Mouse (Mus musculus) monocyte, adult 5-6 weeks (primary cell): ENCODE data around the gene Asah2. TPM values are rescaled to one million over a fixed set of nuclear protein-coding genes. Genes with fewer than 3 reads are reported as not detected.
A peak's percentile ranks its signal among the peaks of the same experiment; 100 is the strongest.
"Not testable (repeated sequence)": the region's sequence is repeated elsewhere in the genome, so short reads cannot be mapped to it uniquely, and the experiment has no call there.

Experiments
- ATAC-seq: fragments of 153-309, 156-312 bp; replicated peaks from 2 replicates; pipeline ENCODE4 v1.8.0; 2017; ENCODE audit warnings: mild to moderate bottlenecking; ENCODE audit not compliant: low TSS enrichment, insufficient number of reproducible peaks, severe bottlenecking, poor library complexity, low FRiP score
- total RNA-seq: library from RNA; stranded (forward); fragments of 200-1000, 200-491, 200-594 nt; gene quantifications from 3 replicates; pipeline ENCODE4 v1.2.3, GENCODE M21; 2017

The Asah2 gene
- total RNA-seq, 1 experiment from 2014 or later = 1.4 TPM

DNA sequence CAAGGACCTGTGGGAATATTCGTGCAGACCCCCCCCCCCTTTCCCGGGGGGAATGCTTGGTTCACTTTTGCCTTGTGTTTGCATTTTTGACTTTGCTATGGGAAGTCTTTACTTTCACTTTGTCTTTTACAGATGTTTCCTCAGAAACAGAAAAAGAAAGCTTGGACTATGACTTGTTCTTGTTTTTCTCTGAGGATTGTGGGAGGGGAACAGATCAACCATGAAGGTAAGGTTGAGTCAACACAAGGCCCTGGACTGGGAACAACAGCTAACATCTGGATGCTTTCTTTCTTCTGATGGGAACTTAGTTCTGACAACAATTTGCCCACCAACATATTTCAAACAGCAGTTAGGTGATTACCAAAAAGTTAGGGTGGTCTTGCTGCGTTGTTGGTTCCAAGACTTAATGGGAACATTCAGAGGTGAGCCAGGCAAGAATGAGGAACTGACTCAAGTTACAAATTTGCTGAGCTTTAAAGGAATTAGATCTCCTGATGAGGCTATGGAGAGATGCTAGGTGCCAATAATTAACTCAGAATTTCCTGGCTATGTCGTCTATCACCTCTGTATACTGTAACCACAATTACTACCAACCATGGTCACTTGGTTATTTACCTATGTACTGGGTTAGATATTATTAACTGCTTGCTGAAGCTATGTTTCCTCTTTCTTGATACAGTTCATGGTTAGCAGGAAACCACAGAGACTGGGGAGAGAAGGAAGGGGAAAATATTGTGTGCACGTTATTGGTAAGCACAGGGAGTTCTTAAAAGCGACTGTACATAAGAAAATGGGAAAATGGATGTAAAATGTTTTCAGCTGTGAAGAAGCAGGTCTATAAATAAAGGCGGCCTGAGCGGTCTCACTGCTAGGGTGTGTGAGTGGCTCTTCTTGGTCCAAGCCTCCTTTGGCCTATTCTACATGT lies 4.1 kb upstream of the Asah2 start:
- no peak; the same call in 1 of the 2 replicates for ATAC-seq

GRCm38 (mm10) chr19:32106750-32107149 lies 1.3 kb downstream of the Asah2 start:
- no peak for ATAC-seq

DNA sequence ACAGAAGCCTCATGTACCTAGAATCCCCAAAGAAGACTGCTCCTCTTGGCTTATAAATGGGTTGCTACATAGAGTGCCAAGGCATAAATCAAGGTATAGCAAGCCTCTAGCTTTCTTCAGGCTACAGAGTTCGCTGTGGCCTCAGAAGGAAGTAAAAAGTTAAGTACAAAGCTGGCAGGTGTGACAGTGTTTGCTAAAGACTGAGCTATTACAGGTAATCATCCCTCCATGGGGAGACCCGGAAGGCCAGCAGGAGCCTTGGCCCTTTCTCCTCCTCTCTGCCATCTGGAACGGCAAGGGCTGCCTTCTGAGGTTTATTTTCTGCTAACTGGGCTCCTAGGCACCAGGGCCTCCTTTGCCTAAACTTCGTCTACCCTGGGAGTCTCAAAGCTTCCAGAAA lies 3.8 kb downstream of the Asah2 start:
- no peak for ATAC-seq

DNA sequence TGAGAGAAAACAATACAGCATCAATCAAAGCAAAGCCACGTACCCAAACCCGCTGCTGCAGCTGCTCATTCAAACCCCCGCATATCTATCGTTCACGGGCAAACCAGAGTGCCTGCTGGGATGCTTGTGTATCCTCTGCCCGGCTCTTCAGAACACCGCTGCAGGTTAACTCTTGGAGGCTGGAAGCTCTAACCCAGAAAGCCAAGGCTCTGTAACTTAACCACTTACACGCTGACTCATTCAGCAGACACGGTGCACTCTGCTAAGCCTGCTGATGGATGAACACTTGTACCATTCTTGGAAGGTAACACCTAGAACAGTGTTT lies 5.1 kb downstream of the Asah2 start:
- ATAC-seq = no peak

DNA sequence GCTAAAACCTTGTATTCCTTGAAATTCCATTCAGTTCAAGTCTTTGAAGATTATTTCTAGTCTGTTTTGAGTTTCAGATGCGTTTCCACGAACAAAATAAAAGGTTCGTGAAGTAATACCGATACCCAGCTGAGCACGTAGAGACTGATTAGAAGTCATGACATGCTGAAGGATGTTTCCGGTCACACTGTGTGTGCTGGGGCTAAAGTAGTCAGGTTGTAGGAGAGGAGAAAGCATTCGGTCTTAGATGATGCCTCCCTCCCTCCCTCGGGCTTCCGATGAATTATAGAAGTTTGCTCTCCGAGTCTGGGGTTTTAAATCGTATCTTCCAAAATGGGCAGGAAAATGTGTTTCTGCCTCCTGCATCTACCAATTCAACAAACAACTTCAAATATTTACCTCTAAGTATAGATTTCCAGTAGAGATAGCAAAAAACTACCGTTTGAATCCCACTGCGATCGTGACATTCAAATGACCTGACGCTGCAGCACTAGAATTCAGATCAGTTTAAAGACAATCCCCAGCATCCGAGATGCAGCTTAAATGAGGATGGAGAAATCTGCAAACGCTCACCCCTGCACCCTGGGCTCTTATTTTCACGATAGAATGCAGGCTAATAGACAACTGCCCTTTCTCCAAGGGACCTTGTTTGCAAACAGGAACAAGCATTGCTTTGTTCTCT lies 5.6 kb downstream of the Asah2 start:
- ATAC-seq = no peak

- ATAC-seq = no peak
Measured at GRCm38 (mm10) chr19:32098582-32098981, 9.4 kb downstream of the Asah2 start.

DNA sequence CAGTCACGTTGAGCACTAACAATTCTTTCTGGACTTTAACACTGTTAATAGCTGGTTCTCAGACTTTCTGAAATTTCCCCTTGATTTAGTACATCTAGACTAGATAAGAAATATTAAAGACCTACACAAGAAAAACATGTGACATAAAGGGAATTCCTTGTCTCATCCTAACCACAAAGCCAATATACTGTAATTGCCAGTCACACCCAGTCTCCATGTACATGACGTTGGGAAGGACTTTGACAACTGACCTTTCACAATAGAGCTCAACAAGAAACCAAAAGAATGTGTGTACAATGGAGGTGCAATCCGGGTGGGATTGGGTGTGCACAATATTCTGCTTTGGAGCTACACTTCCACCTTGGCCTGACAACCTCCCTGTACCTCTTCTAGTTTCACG lies 15.7 kb downstream of the Asah2 start:
- ATAC-seq = no peak

GRCm38 (mm10) chr19:32090804-32091203 lies 17.2 kb downstream of the Asah2 start:
- ATAC-seq = no peak

DNA sequence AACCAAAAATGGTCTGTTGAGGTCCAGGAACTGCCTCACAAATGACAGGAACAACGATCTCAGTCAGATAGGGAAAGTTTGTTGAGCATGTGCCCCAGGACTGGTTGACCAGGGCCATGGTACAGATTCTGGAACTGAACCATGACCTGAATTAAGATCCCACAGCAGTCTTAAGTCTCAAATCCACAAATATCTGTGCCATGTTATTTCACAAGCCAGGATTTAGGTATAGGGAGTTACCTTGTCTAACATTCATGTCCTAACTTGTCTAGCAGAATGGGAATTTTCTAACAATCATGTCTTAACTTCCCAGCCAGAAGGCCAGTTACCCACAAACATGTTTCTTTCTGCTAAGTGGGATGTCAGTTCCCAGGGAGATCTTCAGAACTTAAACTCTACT lies 19.4 kb downstream of the Asah2 start:
- ATAC-seq = no peak

- no peak for ATAC-seq
Measured at GRCm38 (mm10) chr19:32087736-32088470, 20.1 kb downstream of the Asah2 start.

- not testable (repeated sequence) for ATAC-seq
Measured at GRCm38 (mm10) chr19:32084813-32085212, 23.2 kb downstream of the Asah2 start.

DNA sequence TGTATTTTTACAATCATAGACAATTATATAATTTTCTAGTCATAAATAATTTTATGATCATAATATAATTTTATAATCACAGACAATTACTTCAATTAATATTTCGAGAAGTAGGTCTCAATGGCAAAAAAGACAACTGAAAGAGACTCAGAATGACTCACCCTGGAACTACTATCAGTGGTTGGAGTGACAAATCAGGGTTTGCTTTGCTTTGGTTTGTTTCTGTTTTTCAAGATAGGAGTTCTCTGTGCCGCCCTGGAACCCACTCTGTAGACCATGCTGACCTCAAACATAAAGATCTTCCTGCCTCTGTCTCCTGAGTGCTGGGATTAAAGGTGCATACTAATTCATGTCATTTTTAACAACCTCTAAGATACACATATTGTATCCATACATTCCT lies 37.7 kb downstream of the Asah2 start:
- ATAC-seq = no peak

DNA sequence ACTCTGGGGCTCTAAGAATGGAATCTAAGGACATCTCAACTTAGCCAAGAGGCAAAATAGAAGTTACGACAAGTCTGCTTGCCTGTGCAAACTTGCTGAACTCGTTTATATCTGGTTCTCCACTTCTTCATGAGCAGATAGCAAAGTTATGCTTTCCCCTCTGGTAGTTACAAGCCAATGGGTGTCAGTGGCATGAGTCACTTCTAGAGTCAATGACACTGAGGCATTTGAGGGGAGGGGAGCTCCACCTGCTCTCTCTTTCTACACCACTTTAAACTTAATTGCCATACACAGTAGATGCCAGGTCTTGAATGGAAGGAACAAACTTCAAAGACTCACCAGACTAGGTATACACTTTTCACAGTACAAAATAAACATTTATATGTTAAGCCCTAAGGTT lies 38.4 kb downstream of the Asah2 start:
- ATAC-seq = no peak

DNA sequence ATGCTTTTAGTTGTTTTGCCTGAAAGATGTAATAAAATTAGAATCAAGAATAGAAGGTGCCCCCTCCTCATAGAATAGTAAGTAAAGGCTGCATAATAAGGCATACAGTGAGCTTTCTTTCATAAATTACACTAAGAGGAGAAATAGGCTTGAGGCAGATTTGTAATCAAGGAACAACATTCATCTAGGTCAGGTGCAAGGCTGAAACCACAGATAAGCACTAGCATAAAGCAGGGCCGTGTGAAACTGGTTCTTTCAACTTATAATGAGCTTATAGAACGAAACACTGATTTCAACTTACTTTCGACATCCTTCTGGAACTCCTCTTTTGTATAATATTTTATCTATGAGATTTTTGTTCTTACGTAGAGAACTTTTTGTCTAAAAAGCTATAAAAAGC lies 40.3 kb downstream of the Asah2 start:
- ATAC-seq = no peak

DNA sequence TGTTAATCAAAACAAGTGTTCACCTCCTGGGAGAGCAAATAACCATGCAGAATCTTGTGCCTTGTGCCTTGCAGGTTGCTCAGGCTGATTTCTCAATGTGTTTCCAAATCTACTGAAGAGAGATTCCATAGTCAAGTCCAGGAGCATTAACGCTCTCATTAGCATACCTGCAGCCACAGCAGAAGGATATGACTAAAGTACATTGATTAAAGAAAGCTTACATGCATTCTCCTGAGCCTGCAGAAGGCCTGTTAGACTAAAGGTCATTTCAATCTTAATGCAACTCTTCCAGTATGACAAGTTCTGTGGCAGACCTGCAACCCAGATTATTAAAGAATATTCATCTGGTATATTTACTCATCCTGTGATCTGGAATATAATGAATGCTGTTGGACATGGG lies 46.7 kb downstream of the Asah2 start:
- ATAC-seq = no peak

- ATAC-seq = no peak
Measured at GRCm38 (mm10) chr19:32056252-32056651, 51.8 kb downstream of the Asah2 start.

DNA sequence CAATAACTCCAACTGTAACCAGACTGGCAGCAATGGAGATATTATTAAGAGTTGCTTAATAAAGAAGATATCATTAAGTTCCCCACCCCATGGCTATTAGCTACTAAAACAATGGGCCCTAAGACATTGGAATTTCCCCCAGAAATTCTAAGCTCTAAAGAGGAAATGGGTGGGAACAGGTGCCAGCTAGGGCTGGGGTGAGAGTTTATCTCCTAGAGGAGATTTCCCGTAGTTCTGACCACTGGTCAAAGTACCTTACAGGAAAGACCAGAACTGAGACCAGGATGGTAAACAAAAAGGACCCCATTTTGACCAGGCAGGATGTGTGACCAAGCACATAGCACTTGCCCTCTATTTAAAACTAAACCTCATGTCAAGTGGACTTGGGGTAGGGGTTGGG lies 52.3 kb downstream of the Asah2 start:
- ATAC-seq = no peak

GRCm38 (mm10) chr19:32051251-32051650 lies 56.8 kb downstream of the Asah2 start:
- ATAC-seq = no peak

DNA sequence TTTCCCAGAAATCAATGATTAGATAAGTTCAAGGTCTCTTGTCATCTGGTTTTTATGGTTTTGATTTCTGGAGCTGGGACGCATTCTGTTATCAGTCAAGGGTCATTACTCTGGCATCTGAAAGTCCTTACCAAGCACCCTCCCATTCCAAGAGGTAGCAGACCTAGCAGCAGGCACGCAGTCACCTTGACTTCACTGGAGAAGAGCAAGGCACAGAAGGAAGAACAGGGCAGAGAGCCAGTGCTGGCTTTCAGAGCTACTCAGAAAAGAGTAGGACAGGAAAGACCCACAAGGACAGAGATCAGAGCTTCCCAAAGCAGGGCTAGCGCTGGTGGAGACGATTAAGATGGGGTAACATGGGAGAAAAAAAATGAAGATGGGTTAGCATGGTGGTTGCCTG lies 75.1 kb downstream of the Asah2 start:
- no peak for ATAC-seq

DNA sequence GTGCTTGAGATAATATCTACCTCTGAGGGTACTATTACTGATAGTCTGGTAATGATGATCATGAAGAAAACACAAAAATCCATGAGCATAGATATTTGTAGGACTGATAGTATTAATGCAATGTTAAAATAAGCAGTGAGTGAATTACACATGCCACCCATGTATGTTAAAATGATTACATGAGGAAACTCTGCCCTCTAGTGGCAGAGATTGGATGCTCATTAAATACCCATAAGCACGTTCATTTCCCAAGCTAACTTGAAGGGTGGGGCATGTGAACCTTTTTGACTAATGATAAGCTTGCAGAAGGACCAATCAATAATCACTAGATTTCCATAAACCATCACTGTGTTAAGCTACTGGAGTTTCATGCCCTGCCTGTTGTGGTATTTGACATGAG lies 77.6 kb downstream of the Asah2 start:
- peak; percentile 61 for ATAC-seq
